Mouse (Mus musculus): ENCODE results near the gene Clic1. TPM values are rescaled to one million over a fixed set of nuclear protein-coding genes. Genes with fewer than 3 reads are reported as not detected.

Clic1 gene
- total and polyA plus RNA-seq, 3 experiments: 32.5 to 44.4 (median 33.1) TPM

DNA sequence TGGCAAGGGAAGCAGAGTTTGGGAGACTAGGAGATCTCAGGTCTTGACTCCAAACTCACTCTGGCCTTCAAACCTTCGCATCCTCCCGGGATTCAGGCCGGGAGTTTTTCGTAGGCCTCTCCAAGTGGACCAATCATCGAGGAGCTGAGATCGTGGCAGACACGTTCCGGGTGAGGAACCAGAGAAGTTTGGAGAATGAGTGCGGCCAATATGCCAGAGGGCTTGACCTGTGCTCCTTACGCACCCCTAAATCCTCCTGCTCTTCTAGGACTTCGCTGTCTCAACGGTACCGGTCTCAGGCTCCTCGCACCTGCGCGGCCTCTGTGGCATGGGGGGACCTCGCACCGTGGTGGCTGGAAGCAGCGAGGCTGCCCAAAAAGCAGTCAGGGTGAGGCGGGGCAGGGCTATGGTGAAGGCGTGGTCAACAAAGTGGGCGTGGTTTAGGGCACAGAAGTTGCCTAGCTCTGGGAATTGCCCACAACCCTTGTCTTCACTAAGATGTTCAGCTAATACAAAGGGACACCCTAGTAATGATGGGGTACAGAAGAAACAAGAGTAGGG lies 11.1 kb downstream of the Clic1 start:
- DNase-seq: peak in 1 of 2 experiments; percentile 35
- intact Hi-C loops (cut with DNase I): no loop called here
- Histone ChIP-seq H3K9ac (ENCODE audit: low read depth, low read length) (no peak overlapping the region), H3K36me3 (ENCODE audit: control insufficient read depth, insufficient read depth, low read length) (peaks cover 5% of the 10 kb centered on the region), H3K4me1 (ENCODE audit: control insufficient read depth, insufficient read depth, low read length) (peaks cover 7% of the 10 kb centered on the region), H3K27ac (no peak overlapping the region), H3K4me3 (no peak overlapping the region), H3K27me3 (ENCODE audit: control insufficient read depth, insufficient read depth, low read length) (no peaks in the 10 kb centered on the region), H3K79me2 (replicated peaks; ENCODE audit: control insufficient read depth, insufficient read depth, low read length) (no peaks in the 10 kb centered on the region)
- 70% methylated on average over 22 of the region's 22 CpGs for WGBS
- TF ChIP-seq CTCF (IDR thresholded peaks at IDR 0.05) (no peak), POLR2A (IDR thresholded peaks at IDR 0.05; ENCODE audit: insufficient read depth, low read depth, low read length) (no peak), EP300 (IDR thresholded peaks at IDR 0.05; ENCODE audit: insufficient read depth, low read depth, low read length) (no peak)

DNA sequence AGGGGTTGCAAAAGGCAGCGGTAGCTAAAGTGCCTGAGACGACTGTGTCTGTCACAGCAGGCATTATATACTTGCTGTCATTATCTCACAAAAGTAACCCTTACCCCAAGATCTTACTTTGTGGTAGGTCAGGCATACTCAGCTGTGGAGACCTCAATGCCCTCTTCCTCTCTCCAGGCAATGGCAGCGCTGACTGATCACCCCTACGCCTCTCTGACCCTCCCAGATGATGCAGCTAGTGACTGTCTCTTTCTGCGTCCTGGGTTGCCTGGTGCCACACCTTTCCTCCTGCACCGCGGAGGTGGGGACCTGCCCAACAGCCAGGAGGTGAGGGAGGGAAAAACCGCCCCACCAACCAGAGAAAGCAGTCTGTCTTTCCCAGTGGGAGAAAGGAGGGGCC lies 11.5 kb downstream of the Clic1 start:
- no peak for DNase-seq
- H3K36me3 ChIP-seq (ENCODE audit: control insufficient read depth, insufficient read depth, low read length): peaks cover 4% of the 10 kb centered on the region
- H3K27me3 ChIP-seq (ENCODE audit: control insufficient read depth, insufficient read depth, low read length): no peaks in the 10 kb centered on the region
- intact Hi-C loops (cut with DNase I): no loop called here
- H3K27ac ChIP-seq: no peak overlapping the region
- WGBS: 80% methylated on average over 7 of the region's 8 CpGs
- TF ChIP-seq EP300 (IDR thresholded peaks at IDR 0.05; ENCODE audit: insufficient read depth, low read depth, low read length): no peak
- no peak for TF ChIP-seq CTCF (IDR thresholded peaks at IDR 0.05)
- TF ChIP-seq POLR2A (IDR thresholded peaks at IDR 0.05; ENCODE audit: insufficient read depth, low read depth, low read length): no peak
- peaks cover 4% of the 10 kb centered on the region for H3K4me1 ChIP-seq (ENCODE audit: control insufficient read depth, insufficient read depth, low read length)
- H3K9ac ChIP-seq (ENCODE audit: low read depth, low read length): no peak overlapping the region
- no peaks in the 10 kb centered on the region for H3K79me2 ChIP-seq (replicated peaks; ENCODE audit: control insufficient read depth, insufficient read depth, low read length)
- no peak overlapping the region for H3K4me3 ChIP-seq

DNA sequence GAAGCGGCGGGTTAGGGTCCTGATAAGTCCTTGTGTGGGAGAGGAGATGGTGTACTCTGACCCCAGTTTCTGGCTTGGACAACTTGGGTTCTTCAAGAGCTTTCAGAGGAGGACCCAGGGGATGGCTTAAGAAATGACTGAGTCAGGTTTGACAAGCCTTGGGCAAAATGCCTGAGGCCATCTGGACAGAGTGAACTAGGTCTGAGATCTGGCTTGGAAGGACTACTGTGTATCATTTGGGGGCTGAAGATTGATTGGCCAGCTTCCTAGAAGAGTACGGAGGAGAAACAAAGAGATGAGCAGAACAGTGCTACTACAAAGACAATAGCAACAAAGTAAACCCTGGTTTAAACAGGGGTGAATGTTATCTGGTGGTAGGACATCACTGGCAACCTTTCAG lies 13.7 kb downstream of the Clic1 start:
- peaks cover 4% of the 10 kb centered on the region for H3K4me1 ChIP-seq (ENCODE audit: control insufficient read depth, insufficient read depth, low read length)
- intact Hi-C loops (cut with DNase I): no loop called here
- H3K9ac ChIP-seq (ENCODE audit: low read depth, low read length): no peak overlapping the region
- no peaks in the 10 kb centered on the region; the same call in 1 of the 2 replicates for H3K27me3 ChIP-seq (ENCODE audit: control insufficient read depth, insufficient read depth, low read length)
- WGBS: 79% methylated on average over 3 of the region's 3 CpGs
- DNase-seq: no peak
- no peak overlapping the region for H3K4me3 ChIP-seq
- no peak for TF ChIP-seq POLR2A (IDR thresholded peaks at IDR 0.05; ENCODE audit: insufficient read depth, low read depth, low read length)
- no peak for TF ChIP-seq CTCF (IDR thresholded peaks at IDR 0.05)
- no peak for TF ChIP-seq EP300 (IDR thresholded peaks at IDR 0.05; ENCODE audit: insufficient read depth, low read depth, low read length)
- no peak overlapping the region for H3K27ac ChIP-seq
- no peaks in the 10 kb centered on the region for H3K79me2 ChIP-seq (replicated peaks; ENCODE audit: control insufficient read depth, insufficient read depth, low read length)
- no peaks in the 10 kb centered on the region for H3K36me3 ChIP-seq (ENCODE audit: control insufficient read depth, insufficient read depth, low read length)

GRCm38 (mm10) chr17:35064378-35064877 lies 14.7 kb downstream of the Clic1 start:
- Histone ChIP-seq H3K4me3 (no peak overlapping the region), H3K4me1 (ENCODE audit: control insufficient read depth, insufficient read depth, low read length) (peaks cover 4% of the 10 kb centered on the region), H3K27ac (no peak overlapping the region; the same call in 1 of the 2 replicates), H3K27me3 (ENCODE audit: control insufficient read depth, insufficient read depth, low read length) (no peaks in the 10 kb centered on the region; the same call in 1 of the 2 replicates), H3K79me2 (replicated peaks; ENCODE audit: control insufficient read depth, insufficient read depth, low read length) (no peaks in the 10 kb centered on the region), H3K36me3 (ENCODE audit: control insufficient read depth, insufficient read depth, low read length) (no peaks in the 10 kb centered on the region), H3K9ac (ENCODE audit: low read depth, low read length) (peak overlapping the region; percentile 3; the same call in 1 of the 2 replicates)
- WGBS: 49% methylated on average over 10 of the region's 10 CpGs
- no peak for TF ChIP-seq EP300 (IDR thresholded peaks at IDR 0.05; ENCODE audit: insufficient read depth, low read depth, low read length)
- TF ChIP-seq POLR2A (IDR thresholded peaks at IDR 0.05; ENCODE audit: insufficient read depth, low read depth, low read length): no peak
- TF ChIP-seq CTCF (IDR thresholded peaks at IDR 0.05): no peak
- DNase-seq: no peak
- intact Hi-C loops (cut with DNase I): no loop called here

DNA sequence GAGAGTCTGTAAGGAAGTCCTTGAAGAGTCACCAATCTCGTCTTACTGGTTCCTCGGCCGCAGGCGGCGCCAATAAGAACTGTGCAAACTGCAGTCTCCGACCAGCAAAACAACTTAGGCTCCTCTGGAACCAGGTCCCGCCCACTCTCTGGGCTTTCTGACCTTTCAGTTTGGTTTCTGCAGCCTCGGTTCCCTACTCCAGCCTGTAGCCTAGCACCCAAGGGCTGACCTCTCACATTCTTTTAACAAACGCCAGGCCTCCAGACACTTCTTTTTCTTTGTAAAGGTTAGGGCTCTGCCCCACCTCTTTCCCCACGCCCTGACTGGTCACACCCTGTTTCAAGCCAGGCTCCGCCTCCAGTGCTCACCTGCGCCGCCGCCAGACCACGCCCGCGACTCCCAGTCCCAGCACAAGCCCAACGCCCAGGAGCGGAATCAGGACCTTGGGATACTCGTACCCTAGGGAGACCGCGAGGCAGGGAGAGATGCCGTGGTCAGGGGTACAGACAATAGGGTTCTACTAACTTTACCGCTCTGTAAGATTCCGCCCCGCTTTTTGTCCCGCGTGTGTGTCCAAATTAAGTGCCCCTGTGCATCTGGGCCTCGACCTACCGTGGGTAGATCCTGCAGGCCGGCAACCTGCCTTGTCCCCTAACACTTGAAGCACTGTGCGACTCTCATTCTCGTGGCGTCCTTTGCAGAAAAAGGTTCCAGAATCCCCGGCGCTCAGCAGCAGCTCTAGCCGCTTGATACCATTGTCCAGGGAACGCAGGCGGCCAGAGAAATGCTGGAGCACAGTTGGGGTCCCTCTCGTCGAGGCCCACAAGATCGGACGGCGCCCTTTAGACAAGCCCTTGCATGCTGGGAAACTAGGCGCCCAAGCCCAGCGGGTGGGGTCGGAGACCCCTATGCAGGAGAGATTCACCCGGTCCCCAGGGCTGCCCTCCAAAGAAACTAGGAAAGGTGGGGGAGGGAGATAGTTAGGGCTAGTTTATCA lies 15.5 kb downstream of the Clic1 start, which contains the start of gene Ly6g6c:
Ly6g6c (plus strand) TSS at position 438 of the 997 bp plus-strand sequence.
- Histone ChIP-seq H3K27me3 (ENCODE audit: control insufficient read depth, insufficient read depth, low read length) (no peaks in the 10 kb centered on the region; the same call in 1 of the 2 replicates), H3K4me3 (peak within 1 kb of the TSS; percentile 18; the same call in 1 of the 2 replicates), H3K27ac (no peak within 1 kb of the TSS; the same call in 1 of the 2 replicates), H3K9ac (ENCODE audit: low read depth, low read length) (peak within 1 kb of the TSS; percentile 36), H3K4me1 (ENCODE audit: control insufficient read depth, insufficient read depth, low read length) (peaks cover 2% of the 10 kb centered on the region), H3K79me2 (replicated peaks; ENCODE audit: control insufficient read depth, insufficient read depth, low read length) (no peaks in the 10 kb centered on the region), H3K36me3 (ENCODE audit: control insufficient read depth, insufficient read depth, low read length) (no peaks in the 10 kb centered on the region)
- 9% methylated on average over 48 of the region's 48 CpGs for WGBS
- DNase-seq: peak; percentile 58 to 68
- intact Hi-C loops (cut with DNase I): no loop called here
- TF ChIP-seq CTCF (IDR thresholded peaks at IDR 0.05) (no peak), POLR2A (IDR thresholded peaks at IDR 0.05; ENCODE audit: insufficient read depth, low read depth, low read length) (no peak), EP300 (IDR thresholded peaks at IDR 0.05; ENCODE audit: insufficient read depth, low read depth, low read length) (no peak)
